Mouse (Mus musculus) G1E (cell line): ENCODE measurements around the gene Gatm. TPM values are rescaled to one million over a fixed set of nuclear protein-coding genes. Genes with fewer than 3 reads are reported as not detected.

ENCODE experiments used
- ATAC-seq: 2 replicates; pipeline ENCODE4 v1.8.0; 2016; ENCODE audit warnings: mild to moderate bottlenecking; ENCODE audit not compliant: insufficient number of reproducible peaks, poor library complexity, low FRiP score, severe bottlenecking; ENCODE audit errors: extremely low read depth
- DNase-seq: peaks from one replicate; pipeline ENCODE4 v3.0.0; 2012; ENCODE audit warnings: low spot score
- H3K27me3 ChIP-seq: 2 replicates; pipeline ENCODE4 v1.6.1; 2012; ENCODE audit warnings: mild to moderate bottlenecking, low read length, inconsistent platforms; ENCODE audit not compliant: insufficient read depth
- H3K36me3 ChIP-seq: replicated peaks from 2 replicates; pipeline ENCODE3; 2012; ENCODE audit warnings: mild to moderate bottlenecking, inconsistent platforms
- H3K4me1 ChIP-seq: 2 replicates; pipeline ENCODE4 v1.6.1; 2012; ENCODE audit warnings: low read depth, low read length, inconsistent platforms, mixed read lengths; ENCODE audit not compliant: insufficient read depth
- H3K4me3 ChIP-seq: 2 replicates; pipeline ENCODE4 v1.5.1; 2012; ENCODE audit warnings: low read depth, mild to moderate bottlenecking, inconsistent platforms, low read length, moderate library complexity, mixed read lengths
- H3K9me3 ChIP-seq: replicated peaks from 2 replicates; pipeline ENCODE4 v1.6.1; 2012; ENCODE audit warnings: inconsistent platforms
- CTCF ChIP-seq: IDR thresholded peaks from 2 replicates; pipeline ENCODE4 v1.5.1; 2012; ENCODE audit warnings: low read depth, low read length, inconsistent platforms, mixed read lengths
- GATA1 ChIP-seq: IDR thresholded peaks from 2 replicates; pipeline ENCODE4 v1.6.1; 2012; ENCODE audit warnings: borderline replicate concordance, low read length, inconsistent platforms, mixed read lengths
- GATA2 ChIP-seq: IDR thresholded peaks from 2 replicates; pipeline ENCODE4 v1.6.1; 2012; ENCODE audit warnings: low read depth, low read length, inconsistent platforms, borderline replicate concordance
- POLR2AphosphoS5 ChIP-seq: IDR thresholded peaks from 2 replicates; pipeline ENCODE4 v1.6.1; 2012; ENCODE audit warnings: low read depth, low read length, inconsistent platforms; ENCODE audit not compliant: insufficient replicate concordance
- TAL1 ChIP-seq: conservative IDR thresholded peaks from 2 replicates; pipeline ENCODE4 v1.6.1; 2012; ENCODE audit warnings: low read depth, low read length, inconsistent platforms, mixed read lengths
- polyA plus RNA-seq: library from polyadenylated mRNA; stranded (reverse); fragments of >175 nt; gene quantifications from 2 replicates; pipeline ENCODE4 v1.2.3, GENCODE M21; 2012
- total RNA-seq, 2 experiments: library from RNA; stranded (forward) in 1 of 2; stranded (reverse) in 1 of 2; fragments of 200-1000 nt in 1 of 2; fragments of >200 nt in 1 of 2; fragmentation: Nextera tagmentation in 1 of 2; gene quantifications; 2 replicates each; pipeline ENCODE4 v1.2.3; 2014 to 2017

Gene Gatm
- total and polyA plus RNA-seq, 3 experiments = not detected

GRCm38 (mm10) chr2:122630465-122631225 is 19.5 kb upstream of the Gatm start:
- DNase-seq (peak; percentile 93), ATAC-seq (peak; percentile 86)
- peak overlapping the region; percentile 98 for H3K4me3 ChIP-seq
- TF ChIP-seq TAL1 = no peak
- no peak for TF ChIP-seq CTCF
- no peak for TF ChIP-seq GATA2
- no peak for TF ChIP-seq GATA1
- no peak for TF ChIP-seq POLR2AphosphoS5
- H3K27me3 ChIP-seq = no peaks in the 10 kb centered on the region
- H3K4me1 ChIP-seq = peaks cover 7% of the 10 kb centered on the region
- peaks cover 6% of the 10 kb centered on the region; the same call in 1 of the 2 replicates for H3K9me3 ChIP-seq
- H3K36me3 ChIP-seq = peaks cover 25% of the 10 kb centered on the region

GRCm38 (mm10) chr2:122629871-122630270 is 18.8 kb upstream of the Gatm start:
- peaks cover 7% of the 10 kb centered on the region for H3K4me1 ChIP-seq
- no peak overlapping the region for H3K4me3 ChIP-seq
- H3K27me3 ChIP-seq = no peaks in the 10 kb centered on the region
- TF ChIP-seq CTCF (no peak), POLR2AphosphoS5 (no peak), GATA1 (no peak), TAL1 (no peak), GATA2 (no peak)
- peaks cover 6% of the 10 kb centered on the region; the same call in 1 of the 2 replicates for H3K9me3 ChIP-seq
- ATAC-seq (no peak), DNase-seq (no peak)
- H3K36me3 ChIP-seq = peaks cover 25% of the 10 kb centered on the region

- Histone ChIP-seq H3K4me1 (peaks cover 7% of the 10 kb centered on the region), H3K9me3 (peaks cover 6% of the 10 kb centered on the region; the same call in 1 of the 2 replicates), H3K4me3 (no peak overlapping the region), H3K27me3 (no peaks in the 10 kb centered on the region), H3K36me3 (peaks cover 17% of the 10 kb centered on the region)
- no peak for ATAC-seq
- TF ChIP-seq GATA1 (no peak), GATA2 (no peak), POLR2AphosphoS5 (no peak), TAL1 (no peak), CTCF (no peak)
- no peak for DNase-seq
Observed at GRCm38 (mm10) chr2:122628976-122629375, 17.9 kb upstream of the Gatm start.

- no peak for TF ChIP-seq CTCF
- no peak for TF ChIP-seq POLR2AphosphoS5
- TF ChIP-seq GATA1 = no peak
- no peak for TF ChIP-seq TAL1
- no peak for TF ChIP-seq GATA2
- H3K4me3 ChIP-seq = no peak overlapping the region
- H3K4me1 ChIP-seq = peaks cover 2% of the 10 kb centered on the region
- no peaks in the 10 kb centered on the region for H3K27me3 ChIP-seq
- peaks cover 6% of the 10 kb centered on the region; the same call in 1 of the 2 replicates for H3K9me3 ChIP-seq
- DNase-seq (no peak), ATAC-seq (no peak)
- no peaks in the 10 kb centered on the region for H3K36me3 ChIP-seq
Observed at GRCm38 (mm10) chr2:122625930-122626329, 14.8 kb upstream of the Gatm start.

- Histone ChIP-seq H3K4me3 (no peak overlapping the region), H3K4me1 (no peaks in the 10 kb centered on the region), H3K27me3 (no peaks in the 10 kb centered on the region), H3K9me3 (no peaks in the 10 kb centered on the region), H3K36me3 (no peaks in the 10 kb centered on the region)
- ATAC-seq (no peak), DNase-seq (no peak)
- TF ChIP-seq GATA1 (no peak), POLR2AphosphoS5 (no peak), TAL1 (no peak), GATA2 (no peak), CTCF (no peak)
Observed at GRCm38 (mm10) chr2:122621337-122622110, 10.4 kb upstream of the Gatm start.

GRCm38 (mm10) chr2:122618719-122619118 is 7.6 kb upstream of the Gatm start:
- Histone ChIP-seq H3K4me3 (no peak overlapping the region), H3K9me3 (no peaks in the 10 kb centered on the region), H3K36me3 (no peaks in the 10 kb centered on the region), H3K27me3 (no peaks in the 10 kb centered on the region), H3K4me1 (no peaks in the 10 kb centered on the region)
- ATAC-seq = no peak
- no peak for DNase-seq
- TF ChIP-seq GATA1 (no peak), TAL1 (no peak), GATA2 (no peak), CTCF (no peak), POLR2AphosphoS5 (no peak)
